Mouse (Mus musculus): ENCODE results near the gene Tmem131. TPM values are rescaled to one million over a fixed set of nuclear protein-coding genes. Genes with fewer than 3 reads are reported as not detected.

The Tmem131 gene
- total and polyA plus RNA-seq, 2 experiments from 2014 or later: 3.9 to 10.1 TPM

DNA sequence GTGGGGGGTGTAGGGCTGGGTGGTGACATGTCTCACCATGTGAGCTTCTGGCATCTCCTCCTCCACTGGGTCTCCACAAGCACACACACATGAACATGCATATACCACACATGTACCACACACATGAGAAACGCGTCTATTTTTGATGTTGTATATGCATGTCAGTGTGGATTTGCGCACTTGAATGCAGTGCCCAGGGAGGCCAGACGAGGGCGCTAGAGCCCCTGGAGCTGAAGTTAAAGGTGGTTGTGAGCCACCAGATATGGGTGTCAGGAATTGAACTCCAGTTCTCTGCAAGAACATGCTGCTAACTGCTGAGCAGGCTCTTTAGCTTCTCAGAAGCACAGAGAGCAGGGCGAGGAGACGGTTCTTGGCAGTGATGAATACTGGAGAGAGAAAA is 157.1 kb downstream of the Tmem131 start:
- no peak overlapping the region for H3K9ac ChIP-seq (replicated peaks; ENCODE audit: low read depth, low read length)
- DNase-seq (ENCODE audit: low spot score): no peak
- peaks cover 4% of the 10 kb centered on the region for H3K36me3 ChIP-seq (replicated peaks; ENCODE audit: control insufficient read depth, insufficient read depth, low read length)
- TF ChIP-seq EP300 (IDR thresholded peaks at IDR 0.05; ENCODE audit: low read depth): no peak
- TF ChIP-seq CTCF (IDR thresholded peaks at IDR 0.05; ENCODE audit: low read depth): no peak
- ATAC-seq (ENCODE audit: insufficient read depth, low read depth): no peak
- 92% methylated on average over 7 of the region's 7 CpGs for WGBS
- no peaks in the 10 kb centered on the region for H3K4me1 ChIP-seq (ENCODE audit: control insufficient read depth, insufficient read depth)
- H3K27me3 ChIP-seq (ENCODE audit: control insufficient read depth, insufficient read depth, low read length): 0 out of 2 replicates have a peak, but pooled peaks cover 5% of the 10 kb centered on the region
- H3K9me3 ChIP-seq (replicated peaks; ENCODE audit: control insufficient read depth, low read length): no peaks in the 10 kb centered on the region
- H3K4me3 ChIP-seq (ENCODE audit: low read depth, low read length): no peak overlapping the region
- no peak overlapping the region for H3K27ac ChIP-seq (ENCODE audit: low read depth)
- H3K4me2 ChIP-seq (ENCODE audit: low read depth, low read length): no peak overlapping the region

GRCm38 (mm10) chr1:36785238-36785641 is 158.2 kb downstream of the Tmem131 start:
- Histone ChIP-seq H3K27me3 (ENCODE audit: control insufficient read depth, insufficient read depth, low read length) (0 out of 2 replicates have a peak, but pooled peaks cover 5% of the 10 kb centered on the region), H3K4me2 (ENCODE audit: low read depth, low read length) (peak overlapping the region; percentile 83), H3K4me1 (ENCODE audit: control insufficient read depth, insufficient read depth) (no peaks in the 10 kb centered on the region), H3K9ac (replicated peaks; ENCODE audit: low read depth, low read length) (no peak overlapping the region; the same call in 1 of the 2 replicates), H3K4me3 (ENCODE audit: low read depth, low read length) (peak overlapping the region; percentile 44), H3K9me3 (replicated peaks; ENCODE audit: control insufficient read depth, low read length) (no peaks in the 10 kb centered on the region), H3K36me3 (replicated peaks; ENCODE audit: control insufficient read depth, insufficient read depth, low read length) (no peaks in the 10 kb centered on the region), H3K27ac (ENCODE audit: low read depth) (no peak overlapping the region)
- ATAC-seq (ENCODE audit: insufficient read depth, low read depth) (no peak), DNase-seq (ENCODE audit: low spot score) (no peak)
- 0 out of 2 replicates have a peak, but pooled peaks have one; percentile 14 for TF ChIP-seq CTCF (IDR thresholded peaks at IDR 0.05; ENCODE audit: low read depth)
- no peak for TF ChIP-seq EP300 (IDR thresholded peaks at IDR 0.05; ENCODE audit: low read depth)
- 2% methylated on average over 16 of the region's 16 CpGs for WGBS

DNA sequence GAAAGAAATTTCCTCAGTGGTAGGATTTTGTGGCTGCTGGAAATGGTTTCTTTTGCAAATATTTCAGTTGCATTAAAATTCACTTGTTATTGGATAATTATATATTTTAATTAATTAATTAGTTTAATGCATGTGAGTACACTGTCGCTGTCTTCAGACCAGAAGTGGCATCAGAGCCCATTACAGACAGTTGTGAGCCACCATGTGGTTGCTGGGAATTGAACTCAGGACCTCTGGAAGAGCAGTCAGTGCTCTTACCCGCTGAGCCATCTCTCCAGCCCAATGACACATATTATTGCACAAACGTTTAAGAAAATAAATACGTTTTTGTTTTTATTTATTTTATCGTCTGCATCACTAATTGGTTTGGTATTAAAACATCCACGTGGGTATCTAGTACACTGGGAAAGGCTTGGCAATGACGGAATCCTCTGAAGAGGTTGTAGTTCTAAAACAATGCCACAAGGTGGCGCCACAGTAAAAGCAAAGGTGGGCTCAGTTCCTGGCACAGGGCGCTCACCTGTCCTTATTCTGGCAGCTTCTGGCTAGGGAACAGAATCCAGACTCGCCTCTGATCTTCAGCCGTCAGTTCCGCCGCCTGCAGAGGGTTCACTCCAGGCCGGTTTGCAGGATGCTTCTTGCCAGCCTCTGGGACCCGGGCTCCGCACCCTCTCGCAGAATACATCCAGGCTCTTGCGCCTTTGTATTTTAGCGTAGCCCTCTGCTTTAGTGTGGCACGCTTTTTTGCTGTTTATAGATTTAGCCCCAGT is 158.9 kb downstream of the Tmem131 start:
- Histone ChIP-seq H3K4me2 (ENCODE audit: low read depth, low read length) (peak overlapping the region; percentile 83), H3K4me3 (ENCODE audit: low read depth, low read length) (peak overlapping the region; percentile 44), H3K27me3 (ENCODE audit: control insufficient read depth, insufficient read depth, low read length) (0 out of 2 replicates have a peak, but pooled peaks cover 5% of the 10 kb centered on the region), H3K36me3 (replicated peaks; ENCODE audit: control insufficient read depth, insufficient read depth, low read length) (no peaks in the 10 kb centered on the region), H3K9me3 (replicated peaks; ENCODE audit: control insufficient read depth, low read length) (no peaks in the 10 kb centered on the region), H3K4me1 (ENCODE audit: control insufficient read depth, insufficient read depth) (no peaks in the 10 kb centered on the region), H3K9ac (replicated peaks; ENCODE audit: low read depth, low read length) (no peak overlapping the region; the same call in 1 of the 2 replicates), H3K27ac (ENCODE audit: low read depth) (no peak overlapping the region)
- DNase-seq (ENCODE audit: low spot score): peak; percentile 76
- ATAC-seq (ENCODE audit: insufficient read depth, low read depth): peak; percentile 59
- 4% methylated on average over 20 of the region's 20 CpGs for WGBS
- TF ChIP-seq EP300 (IDR thresholded peaks at IDR 0.05; ENCODE audit: low read depth) (no peak), CTCF (IDR thresholded peaks at IDR 0.05; ENCODE audit: low read depth) (peak; percentile 83)

DNA sequence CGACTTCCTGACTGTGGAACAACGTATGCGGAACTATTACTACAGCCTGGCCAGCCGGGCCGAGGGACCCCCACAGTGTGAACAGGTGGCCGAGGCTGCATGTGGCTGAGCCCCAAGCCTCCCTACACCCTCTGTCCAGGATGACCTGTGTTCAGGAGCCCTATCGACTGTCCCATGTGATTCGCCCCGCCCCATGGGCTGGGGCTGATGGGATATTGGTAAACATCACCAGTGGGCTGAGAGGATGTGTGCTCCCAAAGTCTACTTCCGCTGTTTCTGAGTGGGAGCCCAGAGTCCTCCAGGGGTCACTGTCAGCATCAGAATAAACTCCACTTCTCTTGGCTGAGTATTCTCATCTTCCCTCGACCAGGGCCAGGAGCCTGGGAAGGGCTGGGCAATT is 161.0 kb downstream of the Tmem131 start:
- 75% methylated on average over 11 of the region's 11 CpGs for WGBS
- no peak for DNase-seq (ENCODE audit: low spot score)
- no peak for TF ChIP-seq CTCF (IDR thresholded peaks at IDR 0.05; ENCODE audit: low read depth)
- TF ChIP-seq EP300 (IDR thresholded peaks at IDR 0.05; ENCODE audit: low read depth): no peak

GRCm38 (mm10) chr1:36780793-36781192 is 162.7 kb downstream of the Tmem131 start:
- Histone ChIP-seq H3K4me2 (ENCODE audit: low read depth, low read length) (no peak overlapping the region), H3K9me3 (replicated peaks; ENCODE audit: control insufficient read depth, low read length) (0 out of 2 replicates have a peak, but pooled peaks cover 1% of the 10 kb centered on the region), H3K9ac (replicated peaks; ENCODE audit: low read depth, low read length) (no peak overlapping the region), H3K4me1 (ENCODE audit: control insufficient read depth, insufficient read depth) (no peaks in the 10 kb centered on the region), H3K27me3 (ENCODE audit: control insufficient read depth, insufficient read depth, low read length) (0 out of 2 replicates have a peak, but pooled peaks cover 5% of the 10 kb centered on the region), H3K27ac (ENCODE audit: low read depth) (no peak overlapping the region), H3K4me3 (ENCODE audit: low read depth, low read length) (no peak overlapping the region), H3K36me3 (replicated peaks; ENCODE audit: control insufficient read depth, insufficient read depth, low read length) (no peaks in the 10 kb centered on the region)
- TF ChIP-seq EP300 (IDR thresholded peaks at IDR 0.05; ENCODE audit: low read depth) (no peak), CTCF (IDR thresholded peaks at IDR 0.05; ENCODE audit: low read depth) (no peak)
- WGBS: 69% methylated on average over 13 of the region's 13 CpGs
- DNase-seq (ENCODE audit: low spot score): no peak
- no peak for ATAC-seq (ENCODE audit: insufficient read depth, low read depth)

More for the DNA sequence above, 161.0 kb downstream of the Tmem131 start:
- Histone ChIP-seq H3K4me2 (ENCODE audit: low read depth, low read length) (no peak overlapping the region), H3K36me3 (replicated peaks; ENCODE audit: control insufficient read depth, insufficient read depth, low read length) (no peaks in the 10 kb centered on the region), H3K9ac (replicated peaks; ENCODE audit: low read depth, low read length) (no peak overlapping the region), H3K9me3 (replicated peaks; ENCODE audit: control insufficient read depth, low read length) (no peaks in the 10 kb centered on the region), H3K4me3 (ENCODE audit: low read depth, low read length) (no peak overlapping the region), H3K27ac (ENCODE audit: low read depth) (no peak overlapping the region), H3K4me1 (ENCODE audit: control insufficient read depth, insufficient read depth) (no peaks in the 10 kb centered on the region), H3K27me3 (ENCODE audit: control insufficient read depth, insufficient read depth, low read length) (0 out of 2 replicates have a peak, but pooled peaks cover 5% of the 10 kb centered on the region)
- no peak for ATAC-seq (ENCODE audit: insufficient read depth, low read depth)
